Mouse (Mus musculus): ENCODE results near the gene Vars. TPM values are rescaled to one million over a fixed set of nuclear protein-coding genes. Genes with fewer than 3 reads are reported as not detected.
"Not testable (repeated sequence)": the region's sequence is repeated elsewhere in the genome, so short reads cannot be mapped to it uniquely, and the experiment has no call there.

The Vars gene
- 228 and 415 TPM in 2 replicates for total RNA-seq (2017)

GRCm38 (mm10) chr17:35000717-35001451 is at the start of gene Vars:
Gene Vars, plus strand, starts transcription at chr17:35000987.
- peak; percentile 47 to 55; a peak in 1 of 4 replicates for ATAC-seq (replicated peaks in 1 of 2; ENCODE audit: insufficient read depth in 1 of 2, low FRiP score in 2 of 2, low TSS enrichment in 1 of 2, low read depth in 1 of 2, poor library complexity in 2 of 2, severe bottlenecking in 2 of 2)

GRCm38 (mm10) chr17:34951636-34952377 is 49.0 kb upstream of the Vars start:
- peak in 1 of 2 experiments; percentile 4; a peak in 1 of 4 replicates for ATAC-seq (replicated peaks in 1 of 2; ENCODE audit: insufficient read depth in 1 of 2, low FRiP score in 2 of 2, low TSS enrichment in 1 of 2, low read depth in 1 of 2, poor library complexity in 2 of 2, severe bottlenecking in 2 of 2)

DNA sequence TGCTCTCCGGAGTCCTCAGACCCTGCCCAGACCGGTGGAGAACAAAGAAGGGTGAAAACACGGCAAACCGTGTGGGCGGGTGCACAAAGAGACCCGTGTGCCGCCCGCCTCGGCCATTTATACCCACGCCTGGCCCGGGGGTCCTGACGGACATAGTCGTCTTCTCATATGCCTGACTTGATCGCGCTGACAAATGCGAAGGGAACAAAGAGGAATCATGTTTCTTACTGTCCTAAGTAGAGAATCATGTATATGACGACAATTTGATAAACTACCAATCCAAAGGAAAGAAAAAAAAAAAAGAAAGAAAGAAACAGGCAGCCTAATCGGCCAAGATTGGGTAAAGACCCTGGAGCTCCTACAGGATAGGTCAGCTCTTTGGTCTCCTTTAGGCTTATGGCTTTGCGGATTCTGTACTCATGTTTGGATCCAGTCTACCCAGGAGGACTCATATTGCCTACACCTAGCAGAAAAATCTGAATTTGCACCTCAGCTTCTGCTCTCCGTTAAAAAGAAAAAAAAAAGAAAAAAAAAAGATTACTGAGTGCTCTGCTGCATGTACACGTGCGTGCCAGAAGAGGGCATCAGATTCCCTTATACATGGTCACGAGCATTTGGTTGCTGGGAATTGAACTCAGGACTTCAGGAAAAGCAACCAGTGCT is 48.3 kb upstream of the Vars start:
- peak; percentile 78 to 82 for ATAC-seq (replicated peaks in 1 of 2; ENCODE audit: insufficient read depth in 1 of 2, low FRiP score in 2 of 2, low TSS enrichment in 1 of 2, low read depth in 1 of 2, poor library complexity in 2 of 2, severe bottlenecking in 2 of 2)

GRCm38 (mm10) chr17:34953258-34953657 is 47.5 kb upstream of the Vars start:
- no peak for ATAC-seq (replicated peaks in 1 of 2; ENCODE audit: insufficient read depth in 1 of 2, low FRiP score in 2 of 2, low TSS enrichment in 1 of 2, low read depth in 1 of 2, poor library complexity in 2 of 2, severe bottlenecking in 2 of 2)

DNA sequence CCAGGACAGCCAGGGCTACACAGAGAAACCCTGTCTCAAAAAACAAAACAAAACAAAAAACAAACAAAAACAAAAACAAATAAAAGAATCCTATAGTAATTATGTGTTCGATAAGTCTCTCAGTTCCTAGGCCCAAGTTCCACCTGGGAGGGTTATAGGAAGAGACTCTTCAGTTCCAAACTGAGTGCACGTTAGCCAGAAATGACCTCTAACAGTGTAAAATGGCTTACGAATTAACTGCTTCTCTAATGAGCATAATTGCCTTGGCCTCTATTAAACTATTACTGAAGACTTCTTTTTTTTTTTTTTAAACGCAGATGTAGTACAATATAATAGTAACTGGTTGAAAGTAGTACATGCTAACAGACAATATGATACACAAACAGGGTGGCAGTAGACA is 46.9 kb upstream of the Vars start:
- no peak for ATAC-seq (replicated peaks in 1 of 2; ENCODE audit: insufficient read depth in 1 of 2, low FRiP score in 2 of 2, low TSS enrichment in 1 of 2, low read depth in 1 of 2, poor library complexity in 2 of 2, severe bottlenecking in 2 of 2)

DNA sequence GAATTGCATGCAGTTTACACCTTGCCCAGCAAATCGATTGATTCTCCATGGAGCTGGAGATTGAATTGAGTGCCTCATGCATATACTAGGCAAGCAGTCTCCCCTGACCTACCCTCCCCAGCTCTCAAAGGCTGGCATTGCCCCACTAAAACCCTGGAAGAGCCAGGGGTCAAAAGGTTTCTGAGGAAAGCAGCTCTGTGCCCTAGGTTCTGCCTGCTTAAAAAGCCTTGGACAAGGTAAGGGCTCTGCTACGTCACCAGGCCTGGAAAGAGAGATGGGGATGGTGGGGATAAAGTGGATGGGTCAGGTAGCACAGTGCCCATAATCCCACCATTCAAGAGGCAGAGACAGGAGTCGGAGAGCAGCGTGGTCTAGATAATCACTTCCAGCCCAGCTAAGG is 46.0 kb upstream of the Vars start:
- no peak for ATAC-seq (replicated peaks in 1 of 2; ENCODE audit: insufficient read depth in 1 of 2, low FRiP score in 2 of 2, low TSS enrichment in 1 of 2, low read depth in 1 of 2, poor library complexity in 2 of 2, severe bottlenecking in 2 of 2)

DNA sequence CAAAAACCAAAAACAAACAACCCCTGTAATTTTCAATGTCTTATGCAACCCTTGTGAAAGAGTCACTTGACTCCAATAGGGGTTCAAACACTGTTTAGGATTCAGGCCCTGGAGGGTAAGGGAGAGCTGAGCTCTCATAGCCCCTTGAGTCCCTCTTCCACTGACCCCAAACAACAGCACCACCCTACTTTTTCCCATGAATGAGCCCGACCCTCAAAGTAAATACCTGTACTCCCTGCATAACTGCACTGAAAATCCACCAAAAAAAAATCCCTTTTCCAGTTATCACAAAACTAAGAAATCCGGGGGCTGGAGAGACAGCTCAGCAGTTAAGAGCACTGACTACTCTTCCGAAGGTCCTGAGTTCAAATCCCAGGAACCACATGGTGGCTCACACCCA is 44.9 kb upstream of the Vars start:
- no peak for ATAC-seq (replicated peaks in 1 of 2; ENCODE audit: insufficient read depth in 1 of 2, low FRiP score in 2 of 2, low TSS enrichment in 1 of 2, low read depth in 1 of 2, poor library complexity in 2 of 2, severe bottlenecking in 2 of 2)

- ATAC-seq (replicated peaks in 1 of 2; ENCODE audit: insufficient read depth in 1 of 2, low FRiP score in 2 of 2, low TSS enrichment in 1 of 2, low read depth in 1 of 2, poor library complexity in 2 of 2, severe bottlenecking in 2 of 2) = no peak
Observed at GRCm38 (mm10) chr17:34956340-34956739, 44.4 kb upstream of the Vars start.

DNA sequence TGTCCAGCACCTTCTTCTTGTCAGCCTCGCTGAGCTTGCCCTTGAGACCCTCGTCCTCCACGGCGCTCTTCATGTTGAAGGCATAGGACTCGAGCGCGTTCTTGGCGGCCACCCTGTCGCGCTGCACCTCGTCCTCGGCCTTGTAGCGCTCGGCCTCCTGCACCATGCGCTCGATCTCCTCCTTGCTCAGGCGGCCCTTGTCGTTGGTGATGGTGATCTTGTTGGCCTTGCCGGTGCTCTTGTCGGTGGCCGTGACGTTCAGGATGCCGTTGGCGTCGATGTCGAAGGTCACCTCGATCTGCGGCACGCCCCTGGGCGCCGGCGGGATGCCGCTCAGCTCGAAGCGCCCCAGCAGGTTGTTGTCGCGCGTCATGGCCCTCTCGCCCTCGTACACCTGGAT is 43.5 kb upstream of the Vars start:
- not testable (repeated sequence) for ATAC-seq (replicated peaks in 1 of 2; ENCODE audit: insufficient read depth in 1 of 2, low FRiP score in 2 of 2, low TSS enrichment in 1 of 2, low read depth in 1 of 2, poor library complexity in 2 of 2, severe bottlenecking in 2 of 2)

DNA sequence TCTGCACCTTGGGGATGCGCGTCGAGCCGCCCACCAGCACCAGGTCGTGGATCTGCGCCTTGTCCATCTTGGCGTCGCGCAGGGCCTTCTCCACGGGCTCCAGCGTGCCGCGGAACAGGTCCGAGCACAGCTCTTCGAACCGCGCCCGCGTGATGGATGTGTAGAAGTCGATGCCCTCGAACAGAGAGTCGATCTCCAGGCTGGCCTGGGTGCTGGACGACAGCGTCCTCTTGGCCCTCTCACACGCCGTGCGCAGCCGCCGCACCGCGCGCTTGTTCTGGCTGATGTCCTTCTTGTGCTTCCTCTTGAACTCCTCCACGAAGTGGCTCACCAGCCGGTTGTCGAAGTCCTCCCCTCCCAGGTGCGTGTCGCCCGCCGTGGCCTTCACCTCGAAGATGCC is 42.8 kb upstream of the Vars start:
- ATAC-seq (replicated peaks in 1 of 2; ENCODE audit: insufficient read depth in 1 of 2, low FRiP score in 2 of 2, low TSS enrichment in 1 of 2, low read depth in 1 of 2, poor library complexity in 2 of 2, severe bottlenecking in 2 of 2) = not testable (repeated sequence)

- ATAC-seq (replicated peaks in 1 of 2; ENCODE audit: insufficient read depth in 1 of 2, low FRiP score in 2 of 2, low TSS enrichment in 1 of 2, low read depth in 1 of 2, poor library complexity in 2 of 2, severe bottlenecking in 2 of 2) = peak in 1 of 2 experiments; percentile 19; a peak in 1 of 4 replicates
Observed at GRCm38 (mm10) chr17:34958734-34959129, 42.1 kb upstream of the Vars start.

DNA sequence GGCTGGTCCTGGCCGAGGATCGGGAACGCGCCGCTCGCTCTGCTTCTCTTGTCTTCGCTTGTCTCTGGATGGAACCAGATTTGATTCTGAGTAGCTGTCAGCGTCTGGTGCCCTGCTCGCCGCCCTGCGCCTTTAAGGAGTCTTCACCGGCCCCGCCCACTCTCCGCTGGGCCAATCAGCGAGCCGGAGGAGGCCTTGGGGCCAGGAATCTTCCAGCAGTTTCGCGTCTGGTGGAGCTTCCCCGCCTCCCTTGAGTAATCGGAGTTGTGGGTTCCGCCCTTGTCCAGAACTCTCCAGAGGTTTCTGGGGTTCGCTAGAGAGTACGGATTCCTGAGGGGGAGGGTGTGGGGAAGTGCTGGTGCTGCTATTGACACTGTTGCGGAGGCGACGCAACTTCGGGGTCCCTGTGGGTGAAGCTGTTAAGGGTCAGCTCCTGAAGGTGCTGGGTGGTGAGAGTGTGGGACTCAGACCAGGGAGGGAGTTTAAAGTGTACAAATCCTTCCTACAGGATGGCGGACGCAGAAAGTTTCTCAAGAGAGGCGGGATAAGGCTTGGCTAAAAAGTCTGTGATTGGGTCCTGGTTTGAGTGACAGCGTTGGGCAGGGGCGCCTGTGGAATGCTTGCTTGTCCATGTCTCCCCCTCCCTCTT is 41.5 kb upstream of the Vars start, which contains the start of gene Hspa1b:
Hspa1b (minus strand) TSS at position 109 of the 649 bp plus-strand sequence.
- peak; percentile 93 for ATAC-seq (replicated peaks in 1 of 2; ENCODE audit: insufficient read depth in 1 of 2, low FRiP score in 2 of 2, low TSS enrichment in 1 of 2, low read depth in 1 of 2, poor library complexity in 2 of 2, severe bottlenecking in 2 of 2)

DNA sequence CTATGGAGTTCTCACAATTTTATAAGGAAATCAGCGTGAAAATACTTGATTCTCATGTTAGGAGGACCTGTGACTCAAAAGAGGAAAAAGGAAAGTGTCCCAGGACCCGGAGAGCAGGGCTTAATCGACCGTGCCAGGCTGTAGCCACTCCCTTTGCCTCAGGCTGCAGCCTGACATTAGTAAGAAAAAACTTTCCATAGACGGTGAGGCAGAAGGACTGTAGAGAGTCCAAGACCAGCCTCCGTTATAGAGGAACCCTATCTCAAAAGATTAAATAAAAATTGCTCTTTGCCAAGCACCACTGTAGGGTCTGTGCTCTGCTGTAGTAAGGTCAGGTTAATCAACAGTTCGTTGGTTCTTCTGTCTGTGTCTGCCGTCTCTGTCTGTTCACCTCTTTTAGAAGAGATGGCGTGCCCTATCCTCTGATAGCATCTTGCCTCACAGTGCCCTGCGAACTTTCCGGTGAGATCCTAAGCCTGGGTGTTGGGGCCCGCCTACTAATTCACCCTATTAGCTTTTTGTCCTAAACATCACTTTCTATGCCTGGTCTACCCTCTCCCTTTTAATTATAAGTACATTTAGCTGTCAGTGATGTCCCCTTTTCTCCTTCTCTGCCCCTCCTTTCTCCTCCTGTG is 40.8 kb upstream of the Vars start:
- no peak for ATAC-seq (replicated peaks in 1 of 2; ENCODE audit: insufficient read depth in 1 of 2, low FRiP score in 2 of 2, low TSS enrichment in 1 of 2, low read depth in 1 of 2, poor library complexity in 2 of 2, severe bottlenecking in 2 of 2)

- ATAC-seq (replicated peaks in 1 of 2; ENCODE audit: insufficient read depth in 1 of 2, low FRiP score in 2 of 2, low TSS enrichment in 1 of 2, low read depth in 1 of 2, poor library complexity in 2 of 2, severe bottlenecking in 2 of 2) = no peak
Observed at GRCm38 (mm10) chr17:34960702-34961493, 39.9 kb upstream of the Vars start.

- ATAC-seq (replicated peaks in 1 of 2; ENCODE audit: insufficient read depth in 1 of 2, low FRiP score in 2 of 2, low TSS enrichment in 1 of 2, low read depth in 1 of 2, poor library complexity in 2 of 2, severe bottlenecking in 2 of 2) = no peak
Observed at GRCm38 (mm10) chr17:34962125-34962524, 38.7 kb upstream of the Vars start.

GRCm38 (mm10) chr17:34962841-34963240 is 37.9 kb upstream of the Vars start:
- no peak for ATAC-seq (replicated peaks in 1 of 2; ENCODE audit: insufficient read depth in 1 of 2, low FRiP score in 2 of 2, low TSS enrichment in 1 of 2, low read depth in 1 of 2, poor library complexity in 2 of 2, severe bottlenecking in 2 of 2)
